Mouse (Mus musculus): ENCODE data around the gene Hnrnpa1.

The Hnrnpa1 gene

GRCm38 (mm10) chr15:103240160-103241028, at the start of gene Hnrnpa1:
Hnrnpa1 (plus strand) TSS chr15:103240432.
- peak; percentile 84 for DNase-seq (ENCODE audit: low read depth in 1 of 2, low spot score in 2 of 2)

GRCm38 (mm10) chr15:103190531-103191462, 49.4 kb upstream of the Hnrnpa1 start:
- no peak for DNase-seq (ENCODE audit: low read depth in 1 of 2, low spot score in 2 of 2)

DNA sequence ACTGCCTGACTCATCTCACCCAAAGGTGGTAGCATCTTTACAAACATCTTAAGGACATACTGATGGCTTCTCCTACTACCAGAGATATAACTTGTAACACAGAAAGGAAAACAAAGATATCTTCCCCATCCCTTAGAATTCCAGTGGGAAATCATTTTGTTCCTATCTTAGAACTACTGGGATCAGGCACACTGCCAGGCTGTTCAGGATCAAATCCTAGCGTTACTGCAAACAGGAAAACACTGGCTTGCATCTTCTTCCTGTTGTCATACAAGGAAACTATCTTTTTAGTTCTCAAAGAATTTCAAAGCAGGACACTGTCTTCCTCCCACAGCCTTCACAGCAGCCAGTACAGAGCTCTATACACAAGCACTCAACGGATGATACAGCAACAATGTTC, 46.6 kb upstream of the Hnrnpa1 start:
- no peak for DNase-seq (ENCODE audit: low read depth in 1 of 2, low spot score in 2 of 2)

GRCm38 (mm10) chr15:103196835-103197234, 43.4 kb upstream of the Hnrnpa1 start:
- DNase-seq (ENCODE audit: low read depth in 1 of 2, low spot score in 2 of 2), result no peak

DNA sequence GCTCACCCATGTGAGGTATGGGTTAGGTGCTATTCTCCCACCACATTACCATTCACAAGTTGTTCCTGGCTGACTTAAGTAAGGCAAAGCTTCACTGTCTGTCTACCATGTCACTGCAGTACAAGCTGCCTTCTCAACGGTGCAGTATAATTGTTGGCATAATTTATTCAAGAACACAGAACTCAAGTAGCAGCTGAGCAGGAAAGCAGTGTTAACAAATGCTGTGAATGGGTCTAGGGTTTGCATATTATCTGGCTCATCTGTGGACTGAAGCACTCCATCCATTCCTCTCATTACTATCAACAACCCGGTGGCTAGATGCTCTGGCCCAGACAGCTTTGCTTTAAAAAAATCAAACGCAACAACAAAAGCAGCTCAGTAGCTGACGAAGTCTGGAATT, 42.4 kb upstream of the Hnrnpa1 start:
- DNase-seq (ENCODE audit: low read depth in 1 of 2, low spot score in 2 of 2), result no peak

DNA sequence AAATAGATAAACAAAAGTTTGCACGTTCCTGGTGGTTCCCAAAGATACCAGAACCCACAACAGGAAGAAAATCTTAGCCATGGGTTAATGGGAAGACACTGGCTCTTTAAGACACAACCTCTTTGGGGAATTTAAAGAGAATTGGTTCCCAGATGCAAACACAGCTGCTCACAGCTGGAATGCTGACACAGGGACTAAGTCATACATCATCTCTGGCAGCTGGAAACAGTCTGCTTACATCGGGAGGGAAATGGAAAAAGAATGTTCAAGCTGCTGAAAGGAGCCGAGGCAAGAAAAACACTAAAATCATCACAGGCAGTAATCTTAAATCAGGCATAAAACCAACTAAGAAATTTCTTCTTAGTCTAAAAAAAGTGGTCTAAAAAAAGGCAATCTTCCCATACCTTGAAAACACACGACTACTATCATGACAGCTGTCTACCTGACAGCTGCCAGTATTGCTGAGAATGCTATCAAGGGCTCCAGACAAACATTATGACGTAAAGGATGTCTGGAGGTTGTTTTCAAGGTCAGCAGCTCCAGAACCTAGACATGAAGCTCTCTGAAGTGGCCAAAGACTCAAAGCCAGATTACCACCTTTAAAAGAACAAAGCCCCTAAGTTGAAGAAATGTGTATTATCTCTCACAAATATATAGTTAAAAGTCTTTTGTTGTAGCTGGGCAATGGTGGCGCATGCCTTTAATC, 38.0 kb upstream of the Hnrnpa1 start:
- no peak for DNase-seq (ENCODE audit: low read depth in 1 of 2, low spot score in 2 of 2)

DNA sequence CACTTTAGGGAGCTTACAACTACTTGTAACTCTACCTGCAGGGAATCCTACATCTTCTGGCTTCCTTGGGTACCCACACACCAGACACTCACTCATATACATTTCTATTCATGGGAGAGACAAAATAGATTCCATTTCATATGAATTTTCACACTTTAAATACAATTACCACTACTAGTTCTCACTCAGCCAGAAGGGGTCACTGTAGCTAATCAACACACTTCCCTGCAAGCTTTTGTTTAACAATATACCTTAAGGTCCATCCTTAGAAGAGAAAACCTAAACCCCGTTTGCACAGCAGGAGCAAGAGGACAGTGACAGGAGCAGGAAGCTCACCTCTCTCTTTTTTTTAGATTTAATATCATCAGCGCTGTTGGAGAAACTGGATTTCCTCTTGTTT, 35.1 kb upstream of the Hnrnpa1 start:
- no peak for DNase-seq (ENCODE audit: low read depth in 1 of 2, low spot score in 2 of 2)

GRCm38 (mm10) chr15:103214149-103214548, 26.1 kb upstream of the Hnrnpa1 start:
- no peak for DNase-seq (ENCODE audit: low read depth in 1 of 2, low spot score in 2 of 2)

GRCm38 (mm10) chr15:103214971-103215907, 25.0 kb upstream of the Hnrnpa1 start:
- DNase-seq (ENCODE audit: low read depth in 1 of 2, low spot score in 2 of 2), result peak; percentile 0 to 20

GRCm38 (mm10) chr15:103216052-103216451, 24.2 kb upstream of the Hnrnpa1 start:
- no peak for DNase-seq (ENCODE audit: low read depth in 1 of 2, low spot score in 2 of 2)

DNA sequence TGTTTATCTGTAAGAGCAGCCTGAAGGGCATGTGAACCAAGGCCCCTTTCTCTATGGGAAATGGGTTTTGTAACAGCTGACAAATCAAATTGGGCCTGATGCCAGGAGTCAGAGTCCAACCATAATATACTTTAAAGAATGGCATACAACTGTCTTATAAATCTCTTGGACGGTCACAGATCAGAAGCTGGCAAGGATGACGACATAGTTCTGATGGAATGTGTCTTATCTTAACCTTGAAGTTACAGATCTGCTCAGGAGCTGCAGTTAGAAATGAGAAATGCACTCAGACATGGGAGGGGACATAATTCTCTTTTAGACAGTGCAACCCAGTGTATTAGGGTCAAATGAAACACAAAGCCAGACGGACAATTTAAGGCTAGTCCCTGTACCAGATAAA, 19.4 kb upstream of the Hnrnpa1 start:
- no peak for DNase-seq (ENCODE audit: low read depth in 1 of 2, low spot score in 2 of 2)

- no peak for DNase-seq (ENCODE audit: low read depth in 1 of 2, low spot score in 2 of 2)
Measured at GRCm38 (mm10) chr15:103221386-103221785, 18.8 kb upstream of the Hnrnpa1 start.

GRCm38 (mm10) chr15:103224161-103224560, 16.1 kb upstream of the Hnrnpa1 start:
- no peak for DNase-seq (ENCODE audit: low read depth in 1 of 2, low spot score in 2 of 2)

DNA sequence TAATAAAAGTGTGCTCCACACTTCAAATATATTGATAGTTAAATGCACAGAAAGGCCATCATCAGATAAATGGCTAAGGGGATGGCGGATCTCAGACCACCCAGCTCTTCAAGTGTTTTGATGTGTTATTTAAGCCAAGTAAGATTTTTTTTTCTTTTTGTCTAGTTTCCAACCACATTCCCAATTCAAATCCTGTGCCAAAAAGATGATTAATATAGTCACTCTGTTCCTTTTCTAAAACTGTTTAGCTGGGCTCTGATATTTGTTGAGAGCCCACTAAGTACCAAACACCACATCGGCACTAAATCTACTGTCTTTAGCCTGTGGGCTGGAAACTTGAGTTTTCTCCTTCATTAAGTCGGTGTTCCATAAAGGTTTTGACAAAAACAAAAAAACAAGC, 13.2 kb upstream of the Hnrnpa1 start:
- no peak for DNase-seq (ENCODE audit: low read depth in 1 of 2, low spot score in 2 of 2)

- DNase-seq (ENCODE audit: low read depth in 1 of 2, low spot score in 2 of 2), result no peak
Measured at GRCm38 (mm10) chr15:103227572-103227971, 12.7 kb upstream of the Hnrnpa1 start.

DNA sequence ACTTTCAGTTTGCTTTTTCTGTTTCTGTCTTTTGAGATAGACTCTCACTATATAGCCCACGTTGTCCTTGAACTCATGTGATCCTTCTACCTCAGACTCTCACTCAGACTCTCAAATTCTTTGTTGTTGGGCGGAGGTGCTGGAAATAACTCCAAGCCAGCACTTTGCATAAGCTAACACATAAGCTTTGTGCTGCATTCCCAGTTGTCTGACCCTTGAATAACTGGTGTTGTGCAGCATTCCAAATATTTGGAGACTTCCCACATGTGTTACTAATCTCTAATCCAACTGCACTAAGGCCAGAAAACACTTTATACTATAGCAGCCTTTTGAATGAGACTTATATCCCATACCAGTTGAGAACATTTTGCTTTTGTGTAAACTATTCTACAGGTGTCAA, 11.3 kb upstream of the Hnrnpa1 start:
- no peak for DNase-seq (ENCODE audit: low read depth in 1 of 2, low spot score in 2 of 2)

DNA sequence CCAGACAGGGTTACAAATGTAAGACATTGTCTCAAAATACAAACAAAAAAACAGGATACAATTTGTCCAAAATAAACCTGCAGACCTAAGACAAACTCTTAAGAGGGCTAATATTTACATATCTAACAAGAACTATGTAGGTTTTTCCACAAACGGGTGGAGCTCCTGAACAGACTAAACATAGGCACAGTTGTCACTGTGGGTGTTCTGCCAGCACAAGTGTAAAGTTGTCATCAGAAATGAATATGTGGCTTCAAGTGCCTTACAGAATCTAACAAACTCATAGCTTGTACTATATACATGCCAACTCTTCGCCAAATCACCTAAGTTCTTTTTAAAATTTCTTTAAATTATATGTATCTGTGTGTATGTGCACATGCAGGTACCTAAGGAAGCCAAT, 7.1 kb upstream of the Hnrnpa1 start:
- no peak for DNase-seq (ENCODE audit: low read depth in 1 of 2, low spot score in 2 of 2)

GRCm38 (mm10) chr15:103237295-103237694, 2.9 kb upstream of the Hnrnpa1 start:
- no peak for DNase-seq (ENCODE audit: low read depth in 1 of 2, low spot score in 2 of 2)

DNA sequence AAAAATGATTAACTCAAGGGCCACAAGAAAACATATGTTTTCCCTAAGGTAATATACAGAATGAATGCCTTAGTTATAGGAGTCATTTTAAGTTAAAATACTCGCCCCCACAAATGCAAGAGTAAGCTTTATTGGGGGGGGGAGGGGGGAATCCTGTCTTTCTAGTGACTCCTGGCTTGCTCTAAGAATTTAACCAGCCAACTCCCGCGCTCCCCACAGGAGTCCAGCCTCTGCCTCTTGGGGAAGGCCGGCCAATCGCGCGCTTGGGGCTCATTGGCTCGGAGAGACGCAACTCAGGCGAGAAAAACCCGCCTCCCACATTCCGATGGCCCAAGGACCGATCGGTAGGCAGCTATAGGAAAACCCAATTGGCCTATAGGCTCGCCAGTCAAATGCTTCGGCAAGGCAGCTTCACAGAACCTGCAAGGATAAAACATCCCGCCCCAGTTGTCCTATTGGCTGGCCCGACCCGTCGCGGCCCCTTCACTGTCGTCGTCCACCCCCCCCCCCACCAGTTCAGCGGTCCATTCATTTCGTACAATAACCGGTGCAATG, 1.0 kb upstream of the Hnrnpa1 start:
- peak; percentile 77 to 80 for DNase-seq (ENCODE audit: low read depth in 1 of 2, low spot score in 2 of 2)

GRCm38 (mm10) chr15:103239685-103240159, 510 bp upstream of the Hnrnpa1 start, which contains the start of gene Cbx5:
Cbx5 (minus strand) TSS chr15:103239816.
- DNase-seq (ENCODE audit: low read depth in 1 of 2, low spot score in 2 of 2), result peak; percentile 96

Measured in monocyte, adult 2 months (primary cell).